Mouse (Mus musculus): ENCODE data around the gene Sf1. TPM values are rescaled to one million over a fixed set of nuclear protein-coding genes. Genes with fewer than 3 reads are reported as not detected.

Sf1 gene
- total and polyA plus RNA-seq, 3 experiments, result 141 to 350 (median 286) TPM

DNA sequence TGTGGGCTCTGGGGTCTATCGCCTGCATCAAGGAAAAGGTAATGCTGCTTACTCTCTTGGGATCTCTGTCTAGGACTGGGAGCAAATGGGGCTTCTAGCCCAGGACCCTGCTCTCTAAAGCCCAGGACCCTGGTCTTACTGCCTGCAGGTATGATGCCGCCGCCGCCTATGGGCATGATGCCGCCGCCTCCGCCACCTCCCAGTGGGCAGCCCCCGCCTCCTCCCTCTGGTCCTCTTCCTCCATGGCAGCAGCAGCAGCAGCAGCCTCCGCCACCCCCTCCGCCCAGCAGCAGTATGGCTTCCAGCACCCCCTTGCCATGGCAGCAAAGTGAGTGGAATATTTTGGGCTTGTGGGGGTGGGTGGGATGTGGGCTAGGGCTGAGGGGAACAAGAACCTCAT is 11.1 kb downstream of the Sf1 start:
- DNase-seq, result no peak

DNA sequence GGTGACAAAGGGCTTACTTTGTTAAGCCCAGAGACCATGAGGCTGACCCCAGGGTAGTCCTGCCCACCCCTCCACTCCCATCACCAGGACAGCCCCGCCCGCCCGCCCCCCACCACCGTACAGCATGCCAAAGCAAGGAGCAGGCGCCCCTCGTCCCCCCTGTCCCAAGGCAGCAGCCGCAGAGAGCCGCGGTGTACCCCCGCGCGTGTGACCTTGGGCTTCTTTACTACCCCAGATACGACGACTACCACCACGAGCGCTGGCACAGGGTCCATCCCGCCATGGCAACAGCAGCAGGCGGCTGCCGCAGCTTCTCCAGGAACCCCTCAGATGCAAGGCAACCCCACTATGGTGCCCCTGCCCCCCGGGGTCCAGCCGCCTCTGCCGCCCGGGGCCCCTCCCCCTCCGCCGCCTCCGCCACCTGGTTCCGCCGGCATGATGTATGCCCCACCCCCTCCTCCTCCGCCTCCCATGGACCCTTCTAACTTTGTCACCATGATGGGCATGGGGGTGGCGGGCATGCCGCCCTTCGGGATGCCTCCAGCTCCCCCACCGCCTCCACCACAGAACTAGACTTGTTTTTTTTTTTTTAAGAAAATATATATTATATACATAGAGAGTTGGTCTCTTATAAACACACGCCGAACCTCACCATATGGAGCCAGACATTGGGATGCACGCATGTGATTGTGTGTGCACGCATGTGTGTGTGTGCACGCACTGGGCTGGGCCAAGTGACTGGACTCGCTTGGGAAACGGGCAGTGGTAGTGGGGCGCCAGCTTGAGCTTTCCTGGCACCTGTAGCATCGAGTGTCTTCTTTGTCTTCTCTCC is 12.1 kb downstream of the Sf1 start:
- DNase-seq, result peak; percentile 30

DNA sequence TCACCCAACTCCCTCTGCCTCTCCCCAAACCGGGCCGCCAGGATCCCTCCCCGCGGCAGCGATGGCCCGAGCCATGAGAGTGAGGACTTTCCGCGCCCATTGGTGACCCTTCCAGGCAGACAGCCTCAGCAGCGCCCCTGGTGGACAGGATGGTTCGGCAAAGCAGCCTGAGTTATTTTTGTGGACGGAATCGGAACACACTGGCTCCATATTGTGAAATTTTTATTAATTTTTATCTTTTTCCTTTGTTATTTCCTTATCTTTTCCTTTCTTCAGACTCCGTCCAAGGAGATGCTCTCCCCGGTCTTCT is 12.7 kb downstream of the Sf1 start:
- DNase-seq, result peak; percentile 56

DNA sequence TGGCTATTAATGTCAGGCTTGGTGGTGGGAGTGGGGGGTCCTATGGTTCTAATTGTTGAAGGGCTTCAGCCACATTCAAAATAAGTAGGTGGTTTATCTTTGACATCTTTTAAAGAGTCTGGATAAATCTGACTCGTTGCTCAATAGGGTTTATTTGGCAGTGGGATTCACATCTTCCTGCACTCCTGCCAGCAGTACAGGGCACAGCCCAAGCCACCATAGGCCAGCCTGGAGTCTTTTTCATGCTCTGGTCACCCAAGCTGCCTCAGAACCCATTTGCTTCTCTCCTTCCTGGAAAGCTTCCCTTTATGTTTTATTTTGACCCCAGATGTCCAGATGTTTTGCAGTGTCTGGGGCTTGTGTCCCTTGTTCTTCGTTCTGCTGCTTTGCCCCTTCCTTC is 13.2 kb downstream of the Sf1 start:
- DNase-seq, result no peak

DNA sequence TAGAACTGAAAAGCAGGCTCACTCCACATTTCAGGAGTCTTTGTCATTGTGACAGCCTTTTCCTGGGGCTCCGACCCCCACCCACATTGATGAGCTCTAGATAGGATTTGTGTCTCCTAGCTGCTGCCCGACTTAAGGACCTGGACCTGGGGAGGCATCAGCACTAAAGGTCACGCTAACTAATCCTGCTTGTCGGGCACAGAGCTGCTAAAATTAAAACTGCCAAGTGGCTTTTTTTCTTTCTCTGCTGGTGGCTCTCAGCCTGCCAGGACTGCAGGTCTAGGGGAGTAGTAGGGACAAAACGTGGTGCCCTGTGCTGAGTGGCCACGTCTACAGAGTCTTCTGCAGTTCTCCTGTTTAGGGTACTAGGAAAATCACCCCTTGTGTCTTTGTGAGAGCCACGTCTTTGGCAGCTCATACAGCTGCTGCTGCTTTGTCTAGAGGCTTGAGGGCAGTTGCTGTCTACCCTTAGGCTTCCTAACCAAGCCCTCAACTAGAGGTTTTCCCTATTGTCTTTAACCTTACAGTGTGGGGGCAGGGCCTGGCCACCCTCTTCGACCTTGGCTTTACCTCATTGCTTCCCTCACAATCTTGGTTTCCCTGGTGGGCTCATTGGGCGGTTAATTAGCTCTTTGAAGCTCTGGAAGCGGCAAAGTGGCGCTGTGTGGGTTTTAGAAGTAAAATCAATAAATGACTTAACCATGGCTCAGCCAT is 14.0 kb downstream of the Sf1 start:
- DNase-seq, result no peak

DNA sequence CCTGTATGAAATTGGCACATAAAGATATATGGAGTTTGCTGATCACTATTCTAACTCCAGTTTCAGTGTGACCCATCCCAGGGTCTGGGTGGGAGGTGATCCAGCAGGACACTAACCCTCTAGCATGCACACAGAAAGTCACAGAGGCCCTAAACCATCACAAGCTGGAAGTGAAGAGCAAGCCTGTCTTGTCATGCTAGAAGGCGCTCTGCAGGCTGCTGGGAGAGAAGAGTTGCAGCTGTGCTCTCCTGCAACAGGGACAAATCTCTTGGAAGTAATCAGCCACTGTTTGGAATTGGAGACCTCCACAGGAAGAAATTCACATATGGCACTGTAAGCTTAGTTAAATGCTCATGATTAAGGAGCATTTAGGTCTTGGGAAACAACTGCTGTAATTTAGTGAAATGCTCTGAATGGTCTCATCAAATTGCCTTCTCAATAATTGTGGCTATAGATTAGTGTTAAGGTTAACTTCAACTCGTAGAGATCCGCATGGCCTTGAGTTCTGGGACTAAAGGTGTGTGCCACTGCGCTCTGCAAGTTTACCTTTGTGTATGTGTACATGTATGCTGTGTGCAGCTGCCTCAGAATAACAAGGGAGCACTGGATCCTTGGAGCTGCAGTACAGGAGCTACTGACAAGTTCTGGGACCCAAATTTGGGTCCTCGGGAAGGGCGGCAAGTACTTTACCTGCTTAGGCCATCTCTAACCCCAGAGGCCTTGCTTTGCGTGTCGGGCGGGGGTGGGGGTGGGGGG is 17.1 kb downstream of the Sf1 start:
- DNase-seq, result no peak

DNA sequence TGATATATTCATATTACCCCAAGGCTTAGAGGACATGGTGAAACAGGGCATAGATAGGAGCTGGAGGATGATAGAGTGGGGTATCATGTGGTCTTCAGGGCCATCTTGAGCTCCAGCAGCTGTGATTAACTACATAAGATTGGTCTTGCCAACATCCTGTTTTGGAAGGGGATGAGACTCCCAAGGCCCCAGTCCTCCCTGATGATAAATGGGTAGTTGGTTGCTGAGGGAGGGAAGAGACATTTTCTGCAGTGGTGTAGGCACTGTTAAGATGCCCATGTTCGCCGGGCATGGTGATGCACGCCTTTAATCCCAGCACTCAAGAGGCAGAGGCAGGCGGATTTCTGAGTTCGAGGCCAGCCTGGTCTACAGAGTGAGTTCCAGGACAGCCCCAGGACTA is 17.7 kb downstream of the Sf1 start:
- DNase-seq, result peak; percentile 49

DNA sequence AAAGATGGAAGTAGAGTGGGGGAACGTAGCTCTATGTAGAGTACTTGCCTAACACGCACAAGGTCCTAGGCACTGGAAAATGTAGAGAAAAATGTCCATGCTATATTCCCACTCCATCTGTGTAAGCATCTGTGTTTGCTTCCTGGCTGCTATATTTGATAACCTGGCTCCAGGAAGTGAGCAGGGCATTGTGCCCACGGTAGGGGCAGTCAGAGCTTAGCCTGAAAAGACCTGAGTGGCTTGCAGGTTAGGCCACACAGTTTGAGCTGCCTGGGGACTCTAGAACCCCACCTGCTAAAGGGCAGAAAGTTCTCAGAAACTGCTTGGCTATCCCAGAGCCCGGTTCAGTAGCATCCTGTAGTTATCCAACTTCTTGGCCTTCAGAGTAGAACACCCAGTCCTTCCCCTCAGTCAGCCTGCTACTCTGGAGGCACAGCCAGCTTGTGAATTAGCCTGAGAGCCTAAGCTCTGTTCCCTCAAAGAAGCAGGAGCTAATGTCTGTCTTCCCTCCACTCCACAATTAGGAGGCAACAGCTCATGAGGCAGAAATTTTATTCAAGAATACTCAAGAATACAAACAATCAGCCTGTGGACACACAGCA is 18.9 kb downstream of the Sf1 start:
- DNase-seq, result no peak

DNA sequence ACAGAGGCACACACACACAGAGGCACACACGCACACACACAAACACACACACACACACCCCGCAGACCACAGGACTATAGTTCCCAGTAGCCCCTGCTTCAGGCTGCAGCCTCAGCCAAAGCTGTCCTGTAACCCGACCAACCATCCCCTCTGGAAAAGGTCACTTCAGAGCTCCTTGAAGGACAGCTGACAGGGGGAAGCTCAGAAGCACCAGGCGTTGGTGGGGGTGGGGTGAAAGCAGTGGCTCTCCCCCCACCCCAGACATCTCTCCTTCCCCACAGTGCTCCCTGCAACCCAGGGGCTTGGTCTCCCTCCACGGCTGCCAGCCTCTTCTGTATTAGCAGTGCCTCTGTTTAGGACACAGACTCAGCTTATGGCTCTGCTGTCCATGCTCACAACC is 20.0 kb downstream of the Sf1 start:
- DNase-seq, result no peak

DNA sequence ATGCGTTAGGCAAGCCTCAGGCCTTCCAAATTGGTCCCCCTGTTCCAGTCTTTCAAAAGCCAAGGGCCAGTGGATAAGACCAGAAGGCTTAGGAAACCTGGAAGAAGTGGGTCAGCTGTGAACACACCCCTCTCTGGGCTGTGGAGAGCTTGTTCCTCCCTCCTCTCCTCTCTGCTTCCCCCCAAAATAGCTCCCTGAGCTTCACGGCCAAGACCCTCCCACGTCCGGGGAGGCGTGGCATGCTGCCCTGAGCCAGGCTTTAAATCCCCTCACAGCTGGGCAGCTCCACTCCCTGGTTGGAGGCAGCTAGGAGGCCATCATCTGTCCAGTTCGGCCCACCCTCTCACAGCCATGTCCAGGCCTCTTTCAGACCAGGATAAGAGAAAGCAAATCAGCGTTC is 20.6 kb downstream of the Sf1 start, which contains the start of gene Pygm:
Gene Pygm, plus strand, starts transcription at position 272 of the 400 bp plus-strand sequence.
- DNase-seq, result peak; percentile 76

DNA sequence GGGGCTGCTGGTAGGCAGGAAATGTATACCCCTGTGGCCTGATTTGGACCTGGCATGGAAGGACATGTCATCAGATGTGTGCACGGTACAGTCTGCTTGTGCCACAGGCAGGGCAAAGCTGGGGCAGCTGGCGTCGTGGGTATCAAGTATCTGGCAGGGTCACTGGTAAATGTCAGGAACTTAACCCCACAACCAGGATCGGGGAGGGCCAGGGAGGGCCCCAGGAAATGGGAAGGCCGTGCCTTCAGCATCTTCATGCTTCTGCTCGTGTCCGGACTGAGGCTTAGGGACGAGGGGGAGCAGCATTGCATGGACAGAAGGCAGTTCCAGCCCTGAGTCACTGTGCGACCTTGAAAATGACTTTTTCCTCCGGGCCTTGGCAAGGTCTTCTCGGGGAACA is 21.5 kb downstream of the Sf1 start:
- DNase-seq, result peak; percentile 86

DNA sequence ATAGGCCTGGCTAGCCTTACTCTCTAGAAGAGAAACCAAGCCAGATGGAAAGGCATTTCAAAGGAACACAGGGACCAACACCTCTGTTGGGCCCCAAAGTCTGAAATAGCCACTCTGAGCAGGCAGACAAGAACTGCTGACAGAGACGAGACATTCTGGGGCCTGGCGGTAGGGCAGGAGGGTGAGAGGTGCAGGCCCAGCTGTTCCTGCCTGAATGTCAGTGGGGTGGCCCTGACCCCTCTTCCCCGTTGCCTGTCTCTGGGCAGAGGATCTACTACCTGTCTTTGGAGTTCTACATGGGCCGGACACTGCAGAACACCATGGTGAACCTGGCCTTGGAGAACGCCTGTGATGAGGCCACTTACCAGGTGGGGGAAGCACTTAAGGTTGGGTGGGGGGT is 21.9 kb downstream of the Sf1 start:
- DNase-seq, result no peak

DNA sequence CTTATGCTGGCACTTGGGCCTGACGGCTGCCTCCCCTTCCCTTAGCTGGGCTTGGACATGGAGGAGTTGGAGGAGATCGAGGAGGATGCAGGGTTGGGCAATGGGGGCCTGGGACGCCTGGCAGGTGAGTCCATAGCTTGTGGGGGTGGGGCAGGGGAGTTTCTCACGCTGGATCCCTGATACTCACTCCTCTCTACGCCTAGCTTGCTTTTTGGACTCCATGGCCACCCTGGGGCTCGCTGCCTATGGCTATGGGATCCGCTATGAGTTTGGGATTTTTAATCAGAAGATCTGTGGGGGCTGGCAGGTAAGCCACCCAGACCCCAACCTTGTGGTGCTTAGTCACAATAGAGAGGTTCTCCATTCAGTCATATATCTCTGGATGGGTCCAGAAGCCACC is 22.3 kb downstream of the Sf1 start:
- DNase-seq, result no peak

DNA sequence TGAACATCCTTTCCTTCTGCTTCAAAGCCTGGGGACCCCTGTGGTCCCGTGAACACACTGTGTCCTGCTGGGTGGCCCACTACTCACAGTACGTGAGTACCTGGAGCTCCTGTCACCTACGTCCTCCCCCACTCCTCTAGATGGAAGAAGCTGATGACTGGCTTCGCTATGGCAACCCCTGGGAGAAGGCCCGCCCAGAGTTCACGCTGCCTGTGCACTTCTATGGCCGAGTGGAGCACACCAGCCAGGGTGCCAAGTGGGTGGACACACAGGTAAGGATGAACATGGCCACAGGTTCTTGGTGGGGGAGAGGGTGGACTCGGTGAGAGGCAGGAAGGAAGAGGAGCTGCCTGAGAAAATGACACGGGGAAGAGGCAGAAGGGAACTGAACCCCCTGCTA is 22.7 kb downstream of the Sf1 start:
- no peak for DNase-seq

DNA sequence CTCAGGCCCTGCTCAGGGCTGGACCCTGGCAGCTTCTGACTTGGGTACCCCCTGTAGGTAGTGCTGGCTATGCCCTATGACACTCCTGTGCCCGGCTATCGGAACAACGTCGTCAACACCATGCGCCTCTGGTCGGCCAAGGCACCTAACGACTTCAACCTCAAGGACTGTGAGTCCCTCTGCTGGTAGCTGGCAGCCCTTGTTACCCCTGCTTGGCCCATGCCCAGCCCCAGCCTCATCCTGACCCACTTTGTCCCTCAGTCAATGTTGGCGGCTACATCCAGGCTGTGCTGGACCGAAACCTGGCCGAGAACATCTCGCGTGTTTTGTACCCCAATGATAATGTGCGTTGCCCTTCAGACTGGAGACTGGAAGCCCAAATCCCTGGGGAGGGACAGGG is 24.5 kb downstream of the Sf1 start:
- peak; percentile 76 for DNase-seq

DNA sequence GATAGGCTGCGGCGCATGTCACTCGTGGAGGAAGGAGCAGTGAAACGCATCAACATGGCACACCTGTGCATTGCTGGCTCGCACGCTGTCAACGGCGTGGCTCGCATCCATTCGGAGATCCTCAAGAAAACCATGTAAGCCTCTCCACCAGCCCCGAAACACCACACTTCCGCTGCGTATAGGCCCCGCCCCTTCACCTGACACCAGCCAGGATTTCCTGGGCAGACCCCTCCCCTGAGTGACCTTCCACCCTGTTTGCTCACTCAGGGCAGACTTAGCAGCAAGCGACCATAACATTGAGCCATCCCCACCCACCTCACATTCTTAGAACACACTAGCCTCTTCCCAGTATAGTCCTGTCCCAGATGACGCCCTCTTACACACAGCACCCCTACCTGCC is 26.3 kb downstream of the Sf1 start:
- DNase-seq, result no peak

DNA sequence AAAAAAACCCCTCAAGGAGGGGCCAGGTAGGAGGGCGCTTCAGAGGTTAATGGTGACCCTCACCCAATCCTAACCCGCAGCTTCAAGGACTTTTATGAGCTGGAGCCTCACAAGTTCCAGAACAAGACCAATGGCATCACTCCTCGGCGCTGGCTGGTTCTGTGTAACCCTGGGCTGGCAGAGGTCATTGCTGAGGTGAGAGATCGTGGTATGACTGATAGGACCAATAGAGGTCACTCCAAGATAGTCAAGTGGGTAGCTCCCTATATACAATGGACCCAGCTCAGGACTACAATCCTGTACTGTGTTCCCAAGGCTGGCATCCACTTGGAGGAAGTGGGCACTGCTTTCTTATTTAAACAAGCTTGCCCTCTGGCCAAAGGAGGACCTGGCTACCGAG is 26.8 kb downstream of the Sf1 start:
- DNase-seq, result no peak

DNA sequence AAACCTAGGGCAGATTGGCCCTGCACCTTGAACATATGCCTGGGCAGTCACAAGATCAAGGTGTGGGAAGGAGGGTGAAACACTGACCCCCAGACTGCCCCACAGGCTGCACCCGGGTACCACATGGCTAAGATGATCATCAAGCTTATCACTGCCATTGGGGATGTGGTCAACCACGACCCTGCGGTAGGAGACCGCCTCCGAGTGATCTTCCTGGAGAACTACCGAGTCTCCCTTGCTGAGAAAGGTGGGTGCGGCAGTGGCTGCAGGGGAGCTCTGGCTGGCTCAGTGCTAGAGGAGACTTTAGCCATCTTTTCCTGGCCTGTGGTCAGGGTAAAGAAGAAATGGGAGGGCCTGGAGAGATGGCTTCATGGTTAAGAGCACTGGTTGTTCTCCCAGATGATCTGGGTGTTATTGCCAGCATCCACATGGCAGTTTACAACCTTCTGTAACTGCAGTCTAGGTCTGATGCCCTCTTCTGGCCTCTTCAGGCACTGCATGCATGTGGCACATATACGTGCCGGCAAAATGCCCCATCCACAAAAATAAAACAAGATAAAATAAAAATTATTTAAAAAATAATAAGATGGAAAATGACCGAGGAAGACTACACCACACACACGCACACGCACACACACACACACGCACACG is 29.4 kb downstream of the Sf1 start:
- DNase-seq, result no peak

DNA sequence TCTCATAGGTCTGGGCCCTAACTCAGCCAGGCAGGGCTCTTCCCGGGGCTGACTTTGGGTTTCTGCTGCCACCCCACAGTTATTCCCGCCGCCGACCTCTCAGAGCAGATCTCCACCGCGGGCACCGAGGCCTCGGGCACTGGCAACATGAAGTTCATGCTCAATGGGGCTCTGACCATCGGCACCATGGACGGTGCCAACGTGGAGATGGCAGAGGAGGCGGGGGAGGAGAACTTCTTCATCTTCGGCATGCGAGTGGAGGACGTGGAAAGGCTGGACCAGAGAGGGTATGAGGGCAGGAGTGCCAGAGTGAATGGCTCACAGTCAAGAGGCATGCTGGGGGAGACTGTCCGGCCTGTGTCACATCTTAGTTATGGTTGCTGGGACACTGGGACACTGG is 30.1 kb downstream of the Sf1 start:
- no peak for DNase-seq

DNA sequence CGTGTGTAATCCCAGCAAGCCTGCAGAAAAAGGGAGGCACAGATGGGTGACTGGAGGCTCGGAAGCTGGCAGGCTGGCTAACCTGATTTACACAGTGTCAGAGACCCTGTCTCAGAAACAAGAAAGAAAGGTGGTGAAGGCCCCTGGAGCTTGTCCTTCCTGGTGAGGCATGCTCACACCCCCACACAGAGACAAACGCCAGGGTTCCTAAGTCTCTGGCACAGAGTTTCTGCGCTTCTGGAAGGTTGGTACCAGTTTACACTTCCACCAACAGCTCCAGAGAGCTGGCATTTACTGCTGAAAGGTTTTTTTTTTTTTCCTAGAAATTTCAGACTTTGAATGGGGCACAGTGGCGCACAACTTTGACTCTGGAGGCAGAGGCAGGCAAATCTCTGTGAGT is 32.7 kb downstream of the Sf1 start:
- DNase-seq, result no peak

DNA sequence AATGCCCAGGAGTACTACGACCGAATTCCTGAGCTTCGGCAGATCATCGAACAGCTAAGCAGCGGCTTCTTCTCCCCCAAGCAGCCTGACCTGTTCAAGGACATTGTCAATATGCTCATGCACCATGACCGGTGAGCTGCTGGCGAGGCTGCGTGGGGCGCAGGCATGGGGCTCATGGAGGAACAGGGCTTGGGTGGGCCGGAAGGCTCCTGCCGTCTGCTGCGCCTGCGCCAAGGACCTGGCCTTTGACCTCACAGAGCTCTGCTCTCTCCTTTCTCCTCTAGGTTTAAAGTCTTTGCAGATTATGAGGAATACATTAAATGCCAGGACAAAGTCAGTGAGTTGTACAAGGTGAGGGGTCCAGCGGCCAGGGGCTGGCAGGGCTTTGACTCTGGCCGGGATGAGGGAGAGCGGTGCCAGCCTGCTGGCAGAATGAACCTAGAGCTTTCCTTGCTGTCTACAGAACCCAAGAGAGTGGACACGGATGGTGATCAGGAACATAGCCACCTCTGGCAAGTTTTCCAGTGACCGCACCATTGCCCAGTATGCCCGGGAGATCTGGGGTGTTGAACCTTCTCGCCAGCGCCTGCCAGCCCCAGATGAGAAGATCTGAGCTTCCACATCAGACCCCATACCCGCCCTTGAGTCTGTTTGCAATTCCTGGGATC is 34.2 kb downstream of the Sf1 start:
- no peak for DNase-seq

All from adrenal gland, adult 2 months (tissue).